Mouse (Mus musculus): ENCODE measurements around the gene Clns1a. TPM values are rescaled to one million over a fixed set of nuclear protein-coding genes. Genes with fewer than 3 reads are reported as not detected.
A peak's percentile ranks its signal among the peaks of the same experiment; 100 is the strongest.

The Clns1a gene
- total and polyA plus RNA-seq, 3 experiments: 140 to 305 (median 240) TPM

DNA sequence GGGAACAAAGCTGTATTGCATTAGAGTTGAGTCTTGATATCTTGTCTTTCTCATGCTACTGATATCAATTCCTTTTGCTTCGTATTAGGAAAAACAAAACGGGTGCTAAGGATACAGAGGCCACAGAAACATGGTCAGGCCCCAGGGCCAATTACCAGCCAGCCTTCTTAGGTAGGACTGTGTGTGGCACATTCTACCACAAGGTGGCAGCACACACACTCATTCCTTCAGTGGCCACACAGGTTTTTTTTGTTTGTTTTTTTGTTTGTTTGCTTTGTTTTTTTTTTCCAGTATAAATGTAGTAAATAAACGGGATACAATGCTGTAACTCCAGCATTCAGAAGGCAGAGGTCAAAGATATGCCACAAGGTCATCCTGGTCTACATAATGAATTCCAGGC is 48.9 kb downstream of the Clns1a start:
- H3K27ac ChIP-seq (ENCODE audit: insufficient read depth, low read depth): no peak overlapping the region
- dilution Hi-C loops (cut with MboI; ENCODE audit: extremely low pct_ligation_motif_present, extremely low pct_unique_long_range_greater_than_20kb, low sequenced_read_pairs) (no loop called here), in situ Hi-C loops (cut with MboI; ENCODE audit: low pct_ligation_motif_present, low pct_unique_long_range_greater_than_20kb, low sequenced_read_pairs) (no loop called here)
- no peaks in the 10 kb centered on the region for H3K9me3 ChIP-seq (replicated peaks; ENCODE audit: low read length)
- H3K27me3 ChIP-seq (replicated peaks): peaks cover 4% of the 10 kb centered on the region
- no peaks in the 10 kb centered on the region for H3K79me2 ChIP-seq (replicated peaks; ENCODE audit: control insufficient read depth, extremely low read depth, insufficient read depth, poor library complexity, severe bottlenecking)
- H3K36me3 ChIP-seq (replicated peaks in 1 of 2; ENCODE audit: control insufficient read depth in 1 of 2, insufficient read depth in 1 of 2, low read length in 1 of 2): no peaks in the 10 kb centered on the region
- H3K9ac ChIP-seq (ENCODE audit: insufficient read depth, low read depth): no peak overlapping the region
- H3K4me3 ChIP-seq (replicated peaks in 1 of 3; ENCODE audit: low read depth in 2 of 3, low read length in 2 of 3, poor library complexity in 1 of 3): no peak overlapping the region
- no peak overlapping the region for H3K4me2 ChIP-seq (ENCODE audit: insufficient read depth, low read depth, poor library complexity, severe bottlenecking)
- H3K4me1 ChIP-seq (ENCODE audit: control insufficient read depth in 1 of 2, insufficient read depth in 2 of 2): peaks cover 5 to 7% of the 10 kb centered on the region in 2 experiments; a peak in 3 of 4 replicates
- DNase-seq (ENCODE audit: extremely low read depth): peak; percentile 68
- no peak for TF ChIP-seq EP300 (IDR thresholded peaks at IDR 0.05; ENCODE audit: low read length)
- peak; percentile 53 for TF ChIP-seq RAD21 (IDR thresholded peaks at IDR 0.05; ENCODE audit: low read depth, low read length)
- TF ChIP-seq SMC3 (IDR thresholded peaks at IDR 0.05; ENCODE audit: low read depth, low read length): peak; percentile 74
- peak; percentile 64 to 76 for TF ChIP-seq CTCF (conservative IDR thresholded peaks at IDR 0.05 in 1 of 2, IDR thresholded peaks at IDR 0.05 in 1 of 2; ENCODE audit: low read depth in 2 of 2, low read length in 2 of 2)
- no peak for TF ChIP-seq RCOR1 (conservative IDR thresholded peaks at IDR 0.05; ENCODE audit: low read depth, low read length)
- peak; percentile 80 for TF ChIP-seq ZNF384 (IDR thresholded peaks at IDR 0.05; ENCODE audit: low read depth, low read length)

DNA sequence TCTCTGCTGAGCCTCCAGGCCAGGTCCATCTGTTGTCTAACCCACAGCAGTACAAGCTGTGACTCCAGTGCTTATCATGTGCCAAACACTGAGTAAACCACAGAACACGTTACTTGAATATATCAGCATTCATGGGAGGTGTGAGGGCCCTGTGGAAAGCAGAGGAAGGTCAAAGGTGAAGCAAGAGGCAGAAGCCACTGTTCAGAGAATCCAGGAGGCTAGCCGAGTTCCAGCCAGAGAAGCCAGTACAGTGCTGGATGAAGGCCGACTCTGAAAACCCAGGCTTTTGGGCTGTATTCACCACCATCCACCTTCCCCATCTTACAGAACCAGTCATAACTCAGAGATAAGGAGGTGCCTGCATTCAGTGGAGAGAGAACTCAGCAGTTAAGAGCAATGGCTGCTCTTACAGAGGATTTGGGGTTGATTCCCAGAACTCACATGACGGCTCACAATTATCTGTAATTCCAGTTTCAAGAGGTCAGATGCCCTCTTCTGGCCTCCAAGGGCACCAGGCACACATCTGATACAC is 50.8 kb downstream of the Clns1a start:
- dilution Hi-C loops (cut with MboI; ENCODE audit: extremely low pct_ligation_motif_present, extremely low pct_unique_long_range_greater_than_20kb, low sequenced_read_pairs): no loop called here
- H3K9me3 ChIP-seq (replicated peaks; ENCODE audit: low read length): no peaks in the 10 kb centered on the region
- H3K9ac ChIP-seq (ENCODE audit: insufficient read depth, low read depth): no peak overlapping the region
- peaks cover 2 to 7% of the 10 kb centered on the region in 2 experiments; a peak in 2 of 4 replicates for H3K4me1 ChIP-seq (ENCODE audit: control insufficient read depth in 1 of 2, insufficient read depth in 2 of 2)
- TF ChIP-seq JUN (IDR thresholded peaks at IDR 0.05; ENCODE audit: insufficient read depth, low read depth, low read length) (no peak), ZMIZ1 (IDR thresholded peaks at IDR 0.05; ENCODE audit: low read depth, low read length) (no peak), JUND (conservative IDR thresholded peaks at IDR 0.05; ENCODE audit: low read depth, low read length) (no peak), UBTF (IDR thresholded peaks at IDR 0.05; ENCODE audit: low read depth, low read length) (no peak)
- no peak for DNase-seq (ENCODE audit: extremely low read depth)
- peaks cover 8% of the 10 kb centered on the region for H3K27me3 ChIP-seq (replicated peaks)
- no peak overlapping the region for H3K27ac ChIP-seq (ENCODE audit: insufficient read depth, low read depth)
- no peak overlapping the region for H3K4me3 ChIP-seq (replicated peaks in 1 of 3; ENCODE audit: low read depth in 2 of 3, low read length in 2 of 3, poor library complexity in 1 of 3)
- H3K79me2 ChIP-seq (replicated peaks; ENCODE audit: control insufficient read depth, extremely low read depth, insufficient read depth, poor library complexity, severe bottlenecking): no peaks in the 10 kb centered on the region
- no peaks in the 10 kb centered on the region for H3K36me3 ChIP-seq (replicated peaks in 1 of 2; ENCODE audit: control insufficient read depth in 1 of 2, insufficient read depth in 1 of 2, low read length in 1 of 2)
- H3K4me2 ChIP-seq (ENCODE audit: insufficient read depth, low read depth, poor library complexity, severe bottlenecking): no peak overlapping the region
- in situ Hi-C loops (cut with MboI; ENCODE audit: low pct_ligation_motif_present, low pct_unique_long_range_greater_than_20kb, low sequenced_read_pairs): no loop called here

GRCm38 (mm10) chr7:97747787-97748497 is 51.5 kb downstream of the Clns1a start:
- Histone ChIP-seq H3K4me3 (replicated peaks in 1 of 3; ENCODE audit: low read depth in 2 of 3, low read length in 2 of 3, poor library complexity in 1 of 3) (peak overlapping the region in 1 of 3 experiments; percentile 33), H3K4me2 (ENCODE audit: insufficient read depth, low read depth, poor library complexity, severe bottlenecking) (peak overlapping the region; percentile 79), H3K4me1 (ENCODE audit: control insufficient read depth in 1 of 2, insufficient read depth in 2 of 2) (peaks cover 2 to 7% of the 10 kb centered on the region in 2 experiments; a peak in 2 of 4 replicates), H3K27me3 (replicated peaks) (peaks cover 13% of the 10 kb centered on the region), H3K9ac (ENCODE audit: insufficient read depth, low read depth) (no peak overlapping the region; the same call in 1 of the 2 replicates), H3K27ac (ENCODE audit: insufficient read depth, low read depth) (no peak overlapping the region), H3K36me3 (replicated peaks in 1 of 2; ENCODE audit: control insufficient read depth in 1 of 2, insufficient read depth in 1 of 2, low read length in 1 of 2) (no peaks in the 10 kb centered on the region), H3K79me2 (replicated peaks; ENCODE audit: control insufficient read depth, extremely low read depth, insufficient read depth, poor library complexity, severe bottlenecking) (no peaks in the 10 kb centered on the region), H3K9me3 (replicated peaks; ENCODE audit: low read length) (no peaks in the 10 kb centered on the region)
- TF ChIP-seq CHD1 (IDR thresholded peaks at IDR 0.05; ENCODE audit: low read depth, low read length): no peak
- TF ChIP-seq RAD21 (IDR thresholded peaks at IDR 0.05; ENCODE audit: low read depth, low read length): peak; percentile 78
- TF ChIP-seq MXI1 (IDR thresholded peaks at IDR 0.05; ENCODE audit: low read depth, low read length): peak; percentile 4; the same call in 1 of the 2 replicates
- TF ChIP-seq JUND (conservative IDR thresholded peaks at IDR 0.05; ENCODE audit: low read depth, low read length): no peak
- TF ChIP-seq MYC (IDR thresholded peaks at IDR 0.05; ENCODE audit: low read depth, low read length): no peak
- TF ChIP-seq SMC3 (IDR thresholded peaks at IDR 0.05; ENCODE audit: low read depth, low read length): peak; percentile 68
- peak; percentile 75 for TF ChIP-seq ZNF384 (IDR thresholded peaks at IDR 0.05; ENCODE audit: low read depth, low read length)
- TF ChIP-seq BHLHE40 (IDR thresholded peaks at IDR 0.05; ENCODE audit: low read depth, low read length): peak; percentile 56; the same call in 1 of the 2 replicates
- peak; percentile 27; the same call in 1 of the 2 replicates for TF ChIP-seq SIN3A (IDR thresholded peaks at IDR 0.05; ENCODE audit: low read length)
- peak; percentile 39; the same call in 1 of the 2 replicates for TF ChIP-seq ELF1 (IDR thresholded peaks at IDR 0.05; ENCODE audit: low read depth, low read length)
- TF ChIP-seq IRF4 (IDR thresholded peaks at IDR 0.05; ENCODE audit: low read depth, low read length): no peak
- peak; percentile 30 to 79; a peak in 3 of 4 replicates for TF ChIP-seq CTCF (conservative IDR thresholded peaks at IDR 0.05 in 1 of 2, IDR thresholded peaks at IDR 0.05 in 1 of 2; ENCODE audit: low read depth in 2 of 2, low read length in 2 of 2)
- no peak for TF ChIP-seq EP300 (IDR thresholded peaks at IDR 0.05; ENCODE audit: low read length)
- TF ChIP-seq USF2 (conservative IDR thresholded peaks at IDR 0.05; ENCODE audit: low read depth, low read length): no peak
- dilution Hi-C loops (cut with MboI; ENCODE audit: extremely low pct_ligation_motif_present, extremely low pct_unique_long_range_greater_than_20kb, low sequenced_read_pairs) (no loop called here), in situ Hi-C loops (cut with MboI; ENCODE audit: low pct_ligation_motif_present, low pct_unique_long_range_greater_than_20kb, low sequenced_read_pairs) (no loop called here)
- peak; percentile 64 for DNase-seq (ENCODE audit: extremely low read depth)

Data from CH12.LX (cell line).